Mouse (Mus musculus) left cerebral cortex, adult 9 months (tissue): ENCODE measurements around the gene Cwc27.

ENCODE experiments used
- DNase-seq, 2 experiments: peaks; one replicate each; pipeline ENCODE4 v3.0.0; 2022; ENCODE audit warnings: low spot score in 2 of 2

Cwc27 gene

GRCm38 (mm10) chr13:104779104-104779670, 37.8 kb downstream of the Cwc27 start:
- no peak for DNase-seq

- DNase-seq: no peak
Measured at GRCm38 (mm10) chr13:104763193-104763592, 53.7 kb downstream of the Cwc27 start.

GRCm38 (mm10) chr13:104762401-104762800, 54.5 kb downstream of the Cwc27 start:
- no peak for DNase-seq

DNA sequence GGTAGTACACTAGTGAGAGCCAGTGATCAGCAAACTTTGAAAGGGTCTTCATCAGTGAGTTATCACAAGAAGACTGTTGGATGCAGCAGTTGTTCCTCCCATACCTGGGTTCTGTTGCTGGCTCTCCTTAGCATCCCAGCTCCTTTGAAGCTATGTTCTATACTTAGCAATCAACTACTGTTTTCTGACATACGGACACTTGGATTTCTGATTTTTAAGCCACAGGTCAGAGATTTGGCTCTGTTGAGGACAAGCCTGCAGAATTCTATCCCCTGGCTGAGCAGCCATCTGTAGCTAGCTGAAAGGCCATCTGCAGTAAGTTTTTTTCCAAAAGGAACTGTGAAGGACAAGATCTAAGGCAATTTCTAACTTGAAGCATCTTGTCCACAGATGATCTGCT, 57.6 kb downstream of the Cwc27 start:
- no peak for DNase-seq

- DNase-seq: no peak
Measured at GRCm38 (mm10) chr13:104747032-104747431, 69.9 kb downstream of the Cwc27 start.

- DNase-seq: no peak
Measured at GRCm38 (mm10) chr13:104742866-104743265, 74.1 kb downstream of the Cwc27 start.

GRCm38 (mm10) chr13:104729261-104730046, 87.5 kb downstream of the Cwc27 start:
- DNase-seq: no peak

GRCm38 (mm10) chr13:104727681-104728080, 89.3 kb downstream of the Cwc27 start:
- no peak for DNase-seq

DNA sequence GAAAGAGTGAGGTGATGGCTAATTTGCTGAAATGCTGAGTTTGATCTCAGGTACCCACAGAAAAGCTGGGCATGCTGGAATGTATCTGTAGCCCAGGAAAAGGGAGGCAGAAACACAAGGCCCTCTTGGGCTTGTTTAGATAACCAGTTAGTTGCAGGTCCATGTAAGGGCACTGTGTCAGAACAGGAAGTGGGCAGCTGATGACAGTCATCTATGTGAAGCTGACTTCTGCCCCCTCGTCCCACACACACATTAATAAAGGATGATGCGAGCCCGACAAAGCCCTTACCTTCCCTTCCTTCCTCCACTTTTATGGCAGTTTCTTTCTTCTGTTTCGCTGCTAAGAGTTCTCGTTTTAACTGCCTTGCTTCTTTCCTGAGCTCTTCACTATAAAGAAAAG, 96.8 kb downstream of the Cwc27 start:
- no peak for DNase-seq

DNA sequence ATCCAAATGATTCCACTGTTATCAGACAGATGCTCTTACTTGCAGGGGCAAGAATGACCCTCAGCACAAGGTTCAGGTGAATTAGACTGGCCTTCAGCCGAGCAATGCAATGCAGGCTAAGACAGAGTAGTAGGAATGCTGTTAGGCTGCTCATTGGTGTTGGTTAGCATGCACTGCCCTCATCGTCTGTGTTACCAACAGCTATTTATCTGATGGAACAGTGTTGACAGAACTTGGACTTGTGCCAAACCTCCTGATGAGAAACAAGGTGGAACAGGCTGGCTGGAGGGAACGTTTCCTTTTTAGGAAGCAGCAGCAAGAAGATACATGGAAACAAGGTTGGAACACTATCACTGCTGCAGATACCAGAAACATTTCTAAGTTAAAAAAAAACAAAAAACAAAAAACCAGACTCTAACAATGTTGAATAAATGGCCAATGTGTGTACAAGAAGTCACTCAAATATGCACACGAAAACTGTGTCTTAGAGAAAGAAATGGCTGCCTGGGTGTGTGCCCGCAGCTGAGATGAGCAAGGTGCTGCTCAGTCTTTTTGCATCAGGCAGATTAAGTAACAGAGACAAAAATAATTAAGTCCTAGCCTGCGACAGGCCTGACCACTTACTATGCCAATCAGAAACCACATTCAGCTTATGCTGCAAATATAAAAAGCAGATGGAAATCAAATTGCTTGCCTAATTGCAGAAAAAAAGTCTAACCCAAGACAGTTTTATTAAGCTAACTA, 122.2 kb downstream of the Cwc27 start:
- DNase-seq: peak in 1 of 2 experiments; percentile 33

GRCm38 (mm10) chr13:104692710-104693109, 124.2 kb downstream of the Cwc27 start:
- no peak for DNase-seq

GRCm38 (mm10) chr13:104685537-104685936, 131.4 kb downstream of the Cwc27 start:
- no peak for DNase-seq

- DNase-seq: no peak
Measured at GRCm38 (mm10) chr13:104684361-104685011, 132.5 kb downstream of the Cwc27 start.

DNA sequence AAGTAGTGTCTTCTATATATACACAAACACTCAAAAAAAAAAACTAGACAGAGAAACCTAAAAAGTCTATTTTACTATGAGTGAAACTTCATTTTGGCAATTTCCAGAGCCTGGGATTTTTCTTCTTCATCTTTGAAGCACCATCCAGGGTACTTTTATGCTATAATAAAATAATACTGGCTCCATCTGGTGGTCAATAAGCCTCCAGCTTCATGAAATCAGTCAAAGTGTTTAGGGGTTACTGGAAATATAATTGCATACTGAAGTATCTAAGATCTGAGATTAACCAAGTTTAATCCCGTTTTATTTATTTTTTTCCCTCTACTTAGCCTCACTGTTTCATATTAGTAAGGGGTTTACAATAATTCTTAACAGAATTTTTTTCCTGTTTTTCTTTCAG, 135.7 kb downstream of the Cwc27 start:
- peak; percentile 8 to 11 for DNase-seq

- DNase-seq: no peak
Measured at GRCm38 (mm10) chr13:104661188-104661587, 155.8 kb downstream of the Cwc27 start.

DNA sequence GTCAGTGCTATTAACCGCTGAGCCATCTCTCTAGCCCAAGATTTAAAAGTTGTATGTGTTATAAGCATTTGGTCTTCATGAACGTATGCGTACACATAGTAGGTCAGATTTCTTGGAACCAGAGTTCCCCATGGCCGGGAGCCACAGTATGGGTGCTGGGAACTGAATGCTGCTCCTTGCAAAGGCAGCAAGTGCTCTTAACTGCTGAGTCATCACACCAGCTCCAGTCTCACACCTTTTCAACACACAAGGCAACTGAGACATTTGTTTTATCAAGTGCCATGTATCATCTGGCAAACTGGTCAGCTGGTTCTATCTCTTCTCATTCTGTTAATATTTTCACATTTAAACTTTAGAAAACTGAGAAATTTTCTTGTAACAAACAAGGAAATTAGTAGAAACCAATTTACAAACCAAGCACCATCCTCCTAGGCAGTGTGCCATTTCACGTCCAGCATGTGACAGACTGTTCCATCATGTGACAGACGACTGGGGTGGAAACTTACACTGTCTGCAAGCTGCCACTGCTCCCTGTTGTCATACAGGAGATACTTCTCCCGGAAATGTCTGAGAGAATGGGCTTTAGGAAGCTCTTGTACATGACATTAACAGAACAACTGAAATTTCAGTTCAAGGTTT, 156.8 kb downstream of the Cwc27 start:
- DNase-seq: no peak

- no peak for DNase-seq
Measured at GRCm38 (mm10) chr13:104656666-104657272, 160.2 kb downstream of the Cwc27 start.

DNA sequence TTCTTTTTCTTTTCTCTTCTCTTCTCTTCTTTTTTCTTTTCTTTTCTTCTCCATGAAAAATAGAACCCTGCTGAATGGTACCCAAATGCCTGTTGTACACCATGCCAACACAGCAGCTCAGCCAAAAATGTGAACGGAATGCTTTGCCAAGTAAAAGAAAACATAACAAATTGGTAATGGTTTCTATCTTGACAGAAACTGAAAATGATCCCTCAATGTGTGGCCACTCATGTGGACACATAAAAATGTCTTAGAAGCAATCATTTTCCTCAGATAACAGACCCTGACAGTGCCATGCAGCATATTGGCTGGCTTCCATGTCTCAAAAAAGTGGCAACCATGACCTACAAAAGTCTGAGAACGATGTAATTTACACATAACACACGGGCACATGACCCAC, 161.8 kb downstream of the Cwc27 start:
- no peak for DNase-seq

DNA sequence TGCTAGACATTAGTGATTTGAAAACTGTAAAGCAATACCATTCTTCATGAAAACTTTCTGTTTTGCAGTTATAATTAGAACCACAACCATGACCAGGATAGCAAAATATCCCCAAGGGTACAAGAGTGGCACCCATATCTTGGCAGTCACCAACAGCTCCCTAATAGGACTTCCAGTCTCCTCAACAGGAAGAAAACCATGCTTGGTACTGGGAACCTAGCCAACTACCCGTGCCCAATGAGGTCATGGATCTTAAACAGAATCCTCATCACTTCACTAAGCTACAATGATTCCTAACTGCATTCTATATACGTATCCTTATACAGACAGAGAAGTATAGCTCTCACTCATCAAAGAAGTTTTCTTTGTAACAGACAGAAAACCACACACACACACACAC, 165.2 kb downstream of the Cwc27 start:
- DNase-seq: no peak

DNA sequence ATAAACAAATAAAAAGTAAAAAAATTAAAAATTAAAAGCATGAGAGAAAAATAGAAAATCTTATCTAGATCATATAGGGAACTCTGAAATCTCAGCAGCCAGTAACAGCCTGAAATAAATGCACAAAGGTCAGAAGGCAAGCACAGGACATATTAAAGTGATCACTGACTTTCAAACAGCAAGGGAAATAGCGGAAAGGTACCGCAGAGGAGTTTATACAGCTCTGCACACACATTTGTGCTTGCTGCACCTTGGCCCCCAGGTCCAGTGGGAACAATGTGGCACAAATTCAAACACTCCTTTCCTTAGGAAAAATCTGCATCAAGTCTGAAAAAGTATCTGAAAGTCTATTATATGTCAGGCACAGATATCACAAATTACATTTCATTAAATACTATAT, 166.3 kb downstream of the Cwc27 start:
- DNase-seq: no peak

GRCm38 (mm10) chr13:104650145-104650544, 166.8 kb downstream of the Cwc27 start:
- DNase-seq: no peak
